Mouse (Mus musculus) ZHBTc4 (cell line): ENCODE data around the gene Psat1.

ENCODE experiments used
- DNase-seq: peaks from one replicate; pipeline ENCODE4 v3.0.0-alpha.2; 2011; ENCODE audit warnings: low read depth, low spot score

The Psat1 gene

GRCm38 (mm10) chr19:15924181-15924865 is 22.8 kb downstream of the Psat1 start:
- no peak for DNase-seq

GRCm38 (mm10) chr19:15923426-15923825 is 23.7 kb downstream of the Psat1 start:
- peak; percentile 41 for DNase-seq

- DNase-seq, result no peak
Observed at GRCm38 (mm10) chr19:15919336-15919735, 27.8 kb downstream of the Psat1 start.

GRCm38 (mm10) chr19:15918111-15918510 is 29.0 kb downstream of the Psat1 start:
- DNase-seq, result no peak

- DNase-seq, result no peak
Observed at GRCm38 (mm10) chr19:15913249-15913997, 33.7 kb downstream of the Psat1 start.

GRCm38 (mm10) chr19:15911441-15911840 is 35.7 kb downstream of the Psat1 start:
- DNase-seq, result no peak

- DNase-seq, result no peak
Observed at GRCm38 (mm10) chr19:15910987-15911386, 36.1 kb downstream of the Psat1 start.

- DNase-seq, result no peak
Observed at GRCm38 (mm10) chr19:15910488-15910887, 36.6 kb downstream of the Psat1 start.

GRCm38 (mm10) chr19:15908016-15908415 is 39.1 kb downstream of the Psat1 start:
- no peak for DNase-seq

- no peak for DNase-seq
Observed at GRCm38 (mm10) chr19:15904734-15905133, 42.4 kb downstream of the Psat1 start.

- no peak for DNase-seq
Observed at GRCm38 (mm10) chr19:15903508-15904480, 43.3 kb downstream of the Psat1 start.

- DNase-seq, result no peak
Observed at GRCm38 (mm10) chr19:15895681-15896080, 51.5 kb downstream of the Psat1 start.

- no peak for DNase-seq
Observed at GRCm38 (mm10) chr19:15892146-15892545, 55.0 kb downstream of the Psat1 start.

- no peak for DNase-seq
Observed at GRCm38 (mm10) chr19:15888466-15888865, 58.7 kb downstream of the Psat1 start.

- DNase-seq, result peak; percentile 41
Observed at GRCm38 (mm10) chr19:15882705-15883426, 64.3 kb downstream of the Psat1 start.

GRCm38 (mm10) chr19:15880731-15881130 is 66.4 kb downstream of the Psat1 start:
- DNase-seq, result no peak

GRCm38 (mm10) chr19:15879271-15879670 is 67.9 kb downstream of the Psat1 start:
- DNase-seq, result peak; percentile 77

GRCm38 (mm10) chr19:15868865-15869698 is 78.1 kb downstream of the Psat1 start:
- DNase-seq, result peak; percentile 5

- DNase-seq, result peak; percentile 44
Observed at GRCm38 (mm10) chr19:15866851-15867250, 80.3 kb downstream of the Psat1 start.

GRCm38 (mm10) chr19:15866126-15866525 is 81.0 kb downstream of the Psat1 start:
- no peak for DNase-seq
